Mouse (Mus musculus) kidney, postnatal 36 days (tissue): ENCODE results near the gene Gm20532.

Experiments
- DNase-seq, 2 experiments: peaks; one replicate each; pipeline ENCODE4 v3.0.0; 2021 to 2022; ENCODE audit warnings: mixed read lengths in 2 of 2

The Gm20532 gene

DNA sequence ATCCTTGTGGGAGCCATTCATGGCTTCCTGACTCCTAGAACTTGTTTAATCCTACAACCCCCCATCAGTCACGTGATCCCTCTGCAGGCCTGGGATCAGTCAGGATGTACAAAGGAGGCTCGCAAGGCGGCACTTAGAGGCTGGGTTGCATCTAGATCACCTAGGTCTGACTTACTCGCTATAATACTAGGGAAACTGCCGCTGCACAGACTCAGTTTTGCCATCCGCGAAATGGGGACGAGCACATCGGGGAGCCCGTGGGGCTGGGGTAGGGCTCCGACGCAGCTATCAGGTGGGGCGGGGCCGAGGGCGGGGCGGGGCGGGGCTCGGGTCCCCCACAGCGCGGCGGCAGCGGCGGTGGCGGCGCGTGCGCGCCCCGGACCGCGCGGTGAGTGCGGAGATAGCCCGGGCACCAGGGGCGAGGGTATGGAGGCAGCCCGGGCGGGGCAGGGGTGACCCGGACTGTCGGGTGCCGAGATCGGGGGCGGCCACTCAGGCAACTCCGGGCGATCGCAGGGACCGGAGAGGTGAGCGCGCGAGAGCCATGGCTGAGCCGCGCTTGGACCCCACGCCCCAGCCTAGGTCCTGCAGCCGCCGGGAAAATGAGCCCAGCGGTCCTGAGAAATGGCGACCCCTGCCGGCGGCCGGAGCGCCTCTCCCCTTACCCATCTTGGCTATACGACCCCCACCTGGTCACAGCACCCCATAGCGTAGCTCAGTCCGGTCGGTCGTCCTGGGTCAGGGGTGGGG, at the start of gene Gm20532:
Gene Gm20532, plus strand, starts transcription at position 346 of the 750 bp plus-strand sequence.
- DNase-seq, result peak; percentile 47 to 80

- no peak for DNase-seq
These were observed 46.9 kb upstream of the Gm20532 start for GRCm38 (mm10) chr2:26539516-26539915.

DNA sequence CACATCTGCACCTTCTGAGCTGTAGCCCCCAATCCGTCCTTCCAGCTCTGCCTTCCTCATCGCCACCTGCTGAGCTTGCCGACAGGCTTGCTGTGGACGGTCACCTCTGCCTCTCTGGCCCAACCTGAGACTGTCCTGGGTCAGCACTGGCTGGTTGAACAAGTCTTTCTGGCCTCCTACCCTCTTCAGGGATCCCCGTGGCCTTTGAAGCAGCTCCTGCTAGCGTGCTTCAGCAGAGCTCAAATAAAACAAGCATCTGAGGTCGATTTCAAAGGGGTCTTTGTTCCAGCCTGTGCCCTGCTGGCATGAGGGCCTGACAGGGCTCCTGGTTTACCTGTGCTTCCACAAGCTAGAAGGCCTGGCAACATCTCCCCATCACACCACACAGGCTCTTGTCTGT, 45.7 kb upstream of the Gm20532 start:
- no peak for DNase-seq

- no peak for DNase-seq
These were observed 45.1 kb upstream of the Gm20532 start for GRCm38 (mm10) chr2:26541258-26541910.

GRCm38 (mm10) chr2:26543155-26543554, 43.3 kb upstream of the Gm20532 start:
- DNase-seq, result peak; percentile 51 to 76

DNA sequence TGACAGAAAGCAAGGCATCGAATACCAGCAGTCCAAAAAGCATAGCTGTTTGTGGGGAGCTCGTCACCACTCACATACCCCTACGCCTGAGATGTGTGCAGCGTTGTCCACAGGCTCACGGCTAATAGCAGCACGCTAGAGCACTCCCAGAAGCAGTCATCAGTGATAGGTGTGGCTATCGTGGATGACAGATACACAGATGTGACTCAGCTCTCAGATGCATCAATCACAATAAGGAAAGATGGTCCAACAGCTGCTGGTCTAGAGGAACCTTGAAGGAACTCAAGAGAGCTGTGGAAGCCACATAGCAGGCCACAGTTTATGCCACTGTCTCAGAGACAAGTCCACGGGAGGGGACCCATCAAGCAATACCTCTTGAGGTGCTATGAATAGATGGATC, 42.7 kb upstream of the Gm20532 start:
- no peak for DNase-seq

DNA sequence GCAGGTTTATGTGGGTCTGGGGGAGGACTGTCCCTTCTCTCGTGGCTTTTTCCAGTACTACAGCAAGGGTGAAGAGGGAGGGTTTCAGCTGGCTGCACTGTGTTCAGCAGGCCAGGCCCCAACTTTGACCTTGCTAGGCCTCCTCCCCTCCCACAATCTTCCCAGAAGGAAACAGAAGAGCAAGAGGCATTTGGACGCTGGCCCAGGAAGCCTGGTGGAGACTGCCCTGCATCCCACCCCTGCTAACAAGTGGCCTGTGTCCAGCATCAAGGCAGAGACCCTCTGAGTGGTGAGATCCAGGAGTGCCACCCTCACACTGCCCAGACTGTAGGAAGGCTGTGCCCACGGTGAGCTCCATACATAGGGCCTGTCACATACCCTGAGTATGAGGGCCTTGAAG, 42.2 kb upstream of the Gm20532 start:
- peak; percentile 80 for DNase-seq

- DNase-seq, result peak in 1 of 2 experiments; percentile 33
These were observed 39.0 kb upstream of the Gm20532 start for GRCm38 (mm10) chr2:26547481-26547880.

DNA sequence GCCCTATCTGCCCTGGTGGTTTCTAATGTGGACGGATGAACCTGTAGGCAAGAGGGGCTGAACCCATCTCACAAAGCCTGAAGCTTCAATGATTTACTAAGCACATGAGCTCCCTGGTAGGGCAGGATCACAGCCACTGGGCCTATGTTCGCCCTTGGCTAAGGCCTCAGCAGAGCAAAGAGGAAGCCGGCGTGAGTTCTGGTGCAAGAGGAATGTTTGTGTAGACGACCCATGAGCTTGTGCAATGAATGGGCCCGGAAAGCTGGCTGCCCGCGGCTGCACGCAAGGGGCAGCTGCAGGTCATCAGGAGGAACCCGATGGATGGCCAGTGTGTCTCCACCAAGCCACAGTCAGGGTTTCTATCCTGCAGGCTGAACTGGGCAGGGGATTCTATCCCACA, 36.6 kb upstream of the Gm20532 start:
- peak; percentile 40 to 47 for DNase-seq

DNA sequence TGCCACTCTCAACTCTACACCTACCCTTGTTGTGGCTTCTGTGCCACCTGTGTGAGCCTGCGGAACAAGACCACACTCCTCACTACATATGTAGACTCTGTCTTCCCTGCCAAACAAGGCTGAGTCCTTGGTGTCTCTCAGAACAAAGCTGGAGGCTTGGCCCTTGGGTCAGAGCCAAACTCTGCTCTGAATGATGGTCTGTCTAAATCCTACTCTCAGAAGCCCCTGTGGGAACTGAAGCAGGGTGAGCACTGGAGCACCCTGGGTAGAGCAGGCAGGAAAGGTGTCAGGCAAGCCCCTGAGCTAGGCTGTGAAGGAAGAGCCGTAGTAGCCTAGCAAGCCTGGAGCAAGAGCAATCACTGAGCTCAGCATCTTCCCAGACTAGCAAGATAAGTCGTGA, 36.2 kb upstream of the Gm20532 start:
- DNase-seq, result peak in 1 of 2 experiments; percentile 29

GRCm38 (mm10) chr2:26550777-26551176, 35.7 kb upstream of the Gm20532 start:
- DNase-seq, result no peak

- DNase-seq, result no peak
These were observed 35.0 kb upstream of the Gm20532 start for GRCm38 (mm10) chr2:26551446-26551845.

DNA sequence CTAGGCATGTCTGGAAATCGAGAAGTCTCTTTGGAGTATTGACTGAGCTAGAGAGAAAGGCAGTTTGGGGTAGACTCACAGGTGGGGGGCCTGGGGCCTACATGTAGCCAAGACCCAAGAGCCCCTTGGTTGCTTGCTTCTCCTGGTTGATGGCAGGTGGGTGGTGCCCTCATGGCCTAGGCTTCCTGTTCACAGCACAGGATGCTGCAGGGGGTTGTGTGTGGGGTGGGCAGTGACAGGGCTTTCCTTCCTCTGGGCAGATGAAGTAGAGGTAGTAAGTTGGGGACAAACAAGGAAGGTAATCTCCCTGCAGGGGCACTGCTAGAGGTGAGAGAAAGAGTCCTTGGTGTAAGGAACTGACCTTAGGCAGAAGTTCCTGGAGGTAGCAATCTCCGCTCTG, 34.4 kb upstream of the Gm20532 start:
- DNase-seq, result no peak

DNA sequence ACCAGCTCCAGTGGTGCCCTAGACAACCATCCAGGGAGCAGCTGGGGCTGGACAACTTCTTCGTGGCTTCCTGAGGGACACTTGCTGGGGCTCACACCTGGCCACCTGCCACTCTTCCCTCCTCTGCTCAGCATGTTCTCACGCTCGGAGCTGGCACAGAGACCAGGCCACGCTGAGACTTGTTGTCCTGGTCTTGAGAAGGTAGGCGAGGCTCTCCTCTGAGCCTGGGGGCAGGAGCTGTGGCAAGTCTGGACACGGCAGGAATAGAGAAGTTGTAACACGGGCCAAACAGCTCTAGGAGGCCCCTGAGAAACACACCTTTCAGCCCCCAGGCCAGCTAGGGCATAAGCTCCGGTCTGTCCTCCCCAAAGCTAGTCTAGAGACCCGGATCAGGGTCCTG, 32.5 kb upstream of the Gm20532 start:
- DNase-seq, result no peak

DNA sequence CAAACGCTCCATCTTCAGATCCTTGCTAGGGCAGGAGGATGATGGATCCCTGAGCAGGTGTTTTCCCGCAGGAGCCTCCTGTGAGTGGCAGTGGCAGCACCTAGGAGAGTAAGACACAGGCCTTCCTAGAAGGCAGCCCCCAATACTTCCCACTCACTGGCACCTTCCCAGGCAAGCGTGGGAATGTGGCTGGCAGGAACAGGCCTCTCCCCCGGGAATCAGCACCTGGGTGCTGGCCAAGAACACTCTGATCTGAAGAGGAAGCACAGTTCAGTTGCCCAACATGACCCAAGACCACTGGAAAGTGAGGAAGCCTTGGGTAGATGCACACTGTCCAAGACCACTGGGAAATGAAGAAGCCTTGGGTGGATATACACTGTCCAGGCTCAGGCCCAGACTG, 31.4 kb upstream of the Gm20532 start:
- DNase-seq, result peak; percentile 75 to 78

- DNase-seq, result no peak
These were observed 29.9 kb upstream of the Gm20532 start for GRCm38 (mm10) chr2:26556535-26556993.

DNA sequence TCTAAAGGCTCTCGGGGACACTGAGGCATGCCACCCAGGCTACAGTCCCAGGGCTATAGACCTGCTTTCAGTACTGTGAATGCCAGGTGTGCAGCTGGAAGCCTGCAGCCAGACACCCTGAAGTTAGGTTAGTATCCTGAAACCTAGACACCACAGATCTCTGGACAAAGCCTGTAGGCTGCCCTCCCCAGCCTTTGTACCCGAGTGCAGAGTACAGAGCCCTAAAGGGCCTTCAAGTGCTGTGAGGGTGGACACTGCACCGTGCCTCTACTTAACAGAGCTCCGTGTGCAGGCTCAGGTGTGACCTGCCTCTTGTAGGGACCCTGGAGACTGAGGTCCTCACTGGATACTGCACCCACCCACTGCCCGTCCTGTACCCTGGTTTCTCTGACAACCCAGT, 25.9 kb upstream of the Gm20532 start:
- peak in 1 of 2 experiments; percentile 63 for DNase-seq

DNA sequence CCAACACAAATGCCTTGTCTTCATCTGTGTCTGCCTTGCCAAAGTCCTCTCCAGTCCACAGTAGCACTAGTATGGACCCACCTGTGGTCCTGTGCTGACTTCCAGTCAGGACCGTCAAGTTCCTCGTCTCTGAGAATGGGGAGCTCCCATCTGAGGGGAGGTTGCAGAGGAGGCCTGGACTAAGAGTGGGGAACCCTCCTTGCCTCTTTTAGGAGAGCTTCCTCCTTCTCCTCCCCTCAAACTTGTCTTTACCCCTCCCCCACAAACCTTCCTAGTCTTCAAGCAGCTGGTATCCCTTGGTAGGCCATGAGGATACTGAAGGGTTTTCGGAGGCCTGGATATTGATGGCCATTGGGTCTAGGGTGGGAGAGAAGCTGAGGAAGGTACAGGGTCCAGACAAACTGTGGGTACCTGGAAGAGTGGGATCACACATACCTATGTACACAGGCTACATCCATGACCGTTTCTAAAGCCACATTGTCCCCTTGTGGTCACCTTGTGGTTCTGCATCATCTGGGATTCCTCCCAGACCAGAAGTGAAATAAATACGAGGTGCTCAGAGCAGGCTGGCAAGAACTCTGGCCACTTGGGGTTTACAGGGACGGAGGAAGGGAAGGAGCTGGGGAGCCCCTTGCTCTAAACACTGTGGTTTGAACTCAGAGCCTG, 25.0 kb upstream of the Gm20532 start:
- peak; percentile 61 to 67 for DNase-seq

DNA sequence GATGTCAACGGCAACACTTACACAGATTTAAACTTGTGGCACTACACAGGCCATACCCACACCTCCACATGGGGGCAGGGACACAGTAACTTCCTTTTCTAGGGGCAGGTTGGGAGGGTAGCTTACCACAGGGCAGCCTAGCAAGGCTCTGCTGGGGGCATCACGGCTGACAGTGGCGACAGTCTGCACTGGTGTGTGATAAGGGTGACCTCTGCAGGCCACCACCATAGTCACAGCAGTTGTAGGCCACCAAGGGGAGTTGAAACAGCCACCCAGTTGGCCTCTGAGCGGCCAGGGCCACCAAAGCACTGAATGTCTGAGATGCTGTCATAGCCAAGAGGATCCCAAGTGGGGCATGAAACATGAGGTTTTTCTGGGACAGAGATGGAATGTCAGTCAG, 20.2 kb upstream of the Gm20532 start:
- DNase-seq, result peak; percentile 58 to 77

DNA sequence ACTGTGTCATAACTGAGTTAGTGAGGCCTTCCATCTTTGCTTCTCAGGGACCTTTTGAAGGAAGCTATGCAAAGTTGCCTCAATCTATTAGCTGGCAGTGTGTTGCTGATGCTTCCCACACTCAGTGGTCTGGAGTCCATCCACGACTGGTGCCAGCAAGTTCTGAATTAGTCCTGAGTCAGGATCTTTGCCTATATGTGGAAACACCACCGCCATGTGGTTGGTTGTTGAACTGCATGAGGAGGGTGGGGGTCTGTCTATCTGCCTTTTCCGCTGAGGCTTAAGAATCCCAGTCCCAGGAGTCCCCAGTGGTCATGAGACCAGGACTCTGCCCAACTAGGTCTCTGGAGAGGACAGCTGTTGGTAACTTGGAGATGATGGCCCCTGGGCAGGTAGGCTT, 16.4 kb upstream of the Gm20532 start:
- DNase-seq, result peak; percentile 77 to 79

DNA sequence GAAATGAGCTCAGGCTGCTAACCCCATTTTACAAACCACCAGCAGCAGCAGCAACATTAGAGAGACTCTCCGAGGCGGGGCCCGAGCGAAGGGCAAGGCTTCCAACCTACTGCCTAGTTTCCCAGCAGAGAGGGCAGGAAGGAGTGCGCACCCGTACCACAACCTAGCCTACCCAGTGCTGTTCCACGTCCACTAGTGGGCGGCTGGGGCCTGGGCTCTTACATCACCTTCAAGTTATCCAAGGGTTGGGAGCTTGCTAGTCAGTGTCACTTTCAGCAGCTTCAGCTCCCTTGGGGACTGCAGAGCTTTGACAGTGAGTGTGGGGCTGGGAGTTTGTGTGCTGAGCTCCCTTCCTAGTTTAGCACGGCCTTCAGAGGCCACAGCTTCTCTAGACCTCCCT, 15.0 kb upstream of the Gm20532 start:
- DNase-seq, result peak; percentile 57 to 58

DNA sequence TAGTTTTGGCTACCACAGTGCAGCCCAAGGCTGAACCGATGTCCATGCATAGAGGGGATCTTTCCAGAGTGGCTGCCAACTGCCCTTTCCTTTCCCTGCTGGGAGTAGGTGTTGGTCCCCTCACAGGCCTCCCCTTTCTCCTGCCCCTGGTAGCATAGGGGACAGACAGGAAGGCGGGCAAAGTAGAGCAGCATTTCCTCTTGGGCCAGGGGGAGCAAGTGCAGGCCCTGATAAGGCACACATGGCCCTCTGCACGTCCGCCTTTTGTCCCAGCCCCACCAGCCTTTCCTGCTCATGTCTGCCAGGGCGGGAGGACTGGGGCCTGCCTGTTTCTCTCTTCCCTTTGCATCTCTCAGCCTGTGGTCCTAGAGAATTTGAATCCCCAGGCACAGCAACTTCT, 14.6 kb upstream of the Gm20532 start:
- DNase-seq, result peak; percentile 71 to 82

DNA sequence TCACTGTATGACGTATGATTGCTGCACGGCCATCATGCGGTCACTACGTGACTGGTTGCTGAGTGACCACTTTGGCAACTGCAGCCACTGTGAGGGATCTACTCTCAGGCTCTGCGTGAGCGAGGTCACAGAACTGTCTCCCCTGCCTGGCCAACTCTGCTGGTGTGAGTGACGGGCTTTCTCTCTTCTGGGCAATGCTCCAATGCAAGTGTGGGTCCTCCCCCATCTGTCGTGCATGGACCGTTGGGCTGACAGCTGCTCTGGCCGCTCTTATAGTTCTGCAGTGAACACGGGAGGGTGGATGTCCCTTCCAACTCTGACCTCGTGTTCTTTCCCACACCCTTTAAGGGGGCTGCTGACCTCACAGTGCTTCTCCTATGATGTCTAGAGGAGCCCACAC, 13.0 kb upstream of the Gm20532 start:
- peak; percentile 63 to 82 for DNase-seq

DNA sequence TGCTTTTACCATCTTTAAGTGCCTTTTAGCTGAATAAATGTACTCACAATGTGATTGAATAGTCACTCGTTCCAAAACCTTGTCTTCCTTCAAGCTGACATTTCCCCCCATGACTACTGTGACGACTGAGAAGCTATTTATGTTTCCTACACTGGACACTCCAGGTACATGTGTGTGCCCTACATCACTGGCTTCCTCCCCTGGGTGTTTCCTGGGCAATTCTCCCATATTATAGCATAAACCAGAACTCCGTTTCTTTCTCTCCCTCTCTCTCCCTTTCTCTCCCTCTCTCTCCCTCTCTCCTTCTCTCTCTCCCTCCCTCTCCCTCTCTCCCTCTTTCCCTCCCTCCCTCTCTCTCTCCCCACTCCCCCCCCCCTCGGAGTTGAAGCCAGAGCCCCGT, 12.6 kb upstream of the Gm20532 start:
- DNase-seq, result peak in 1 of 2 experiments; percentile 44
